Mouse (Mus musculus): Measurements from ENCODE around the gene Csf3r.
"Not testable (repeated sequence)": the region's sequence is repeated elsewhere in the genome, so short reads cannot be mapped to it uniquely, and the experiment has no call there.

Gene Csf3r

GRCm38 (mm10) chr4:126024303-126024900, at the start of gene Csf3r:
Gene Csf3r, plus strand, starts transcription at chr4:126024550.
- DNase-seq, result no peak

GRCm38 (mm10) chr4:125977768-125978167, 46.6 kb upstream of the Csf3r start:
- DNase-seq, result no peak

GRCm38 (mm10) chr4:125983279-125983678, 41.1 kb upstream of the Csf3r start:
- no peak for DNase-seq

- not testable (repeated sequence) for DNase-seq
These were observed 38.6 kb upstream of the Csf3r start for GRCm38 (mm10) chr4:125985703-125986102.

- no peak for DNase-seq
These were observed 37.3 kb upstream of the Csf3r start for GRCm38 (mm10) chr4:125987071-125987470.

DNA sequence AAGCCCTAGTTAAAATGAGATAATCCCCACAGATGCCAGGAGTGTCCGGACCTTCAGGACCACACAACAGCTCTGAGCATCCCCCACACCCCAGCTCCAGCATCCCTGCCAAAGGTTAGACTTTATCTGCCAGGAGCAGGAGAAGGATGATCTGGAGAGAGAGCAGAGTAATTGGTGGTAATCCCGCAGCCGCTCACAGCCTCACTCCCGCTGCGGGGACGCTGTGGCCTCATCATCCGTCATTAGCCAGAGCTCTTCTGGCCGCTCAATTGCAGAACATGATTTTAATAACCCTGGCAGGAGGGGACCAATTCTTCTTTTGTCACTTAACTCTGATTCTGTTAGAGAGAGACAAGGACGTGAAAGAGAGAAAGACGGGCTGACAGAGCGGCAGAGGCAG, 35.3 kb upstream of the Csf3r start:
- no peak for DNase-seq

DNA sequence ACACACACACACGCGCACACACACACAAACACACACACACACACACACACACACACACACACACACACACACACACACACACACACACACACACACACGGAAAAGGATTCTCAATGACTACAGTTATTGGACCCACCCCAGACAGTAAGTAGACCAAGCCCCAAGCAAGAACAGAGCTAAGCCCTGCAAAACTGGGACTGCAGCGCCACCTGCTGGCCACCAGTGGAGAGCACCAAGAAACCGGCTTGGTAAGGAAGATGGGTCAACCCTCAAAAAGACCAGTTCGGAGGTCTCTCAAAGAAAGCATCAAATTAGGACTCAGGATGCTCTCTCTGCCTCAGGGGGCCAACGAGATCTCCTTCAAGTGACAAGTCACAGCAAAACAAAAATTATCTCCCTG, 34.2 kb upstream of the Csf3r start:
- DNase-seq, result peak; percentile 13

DNA sequence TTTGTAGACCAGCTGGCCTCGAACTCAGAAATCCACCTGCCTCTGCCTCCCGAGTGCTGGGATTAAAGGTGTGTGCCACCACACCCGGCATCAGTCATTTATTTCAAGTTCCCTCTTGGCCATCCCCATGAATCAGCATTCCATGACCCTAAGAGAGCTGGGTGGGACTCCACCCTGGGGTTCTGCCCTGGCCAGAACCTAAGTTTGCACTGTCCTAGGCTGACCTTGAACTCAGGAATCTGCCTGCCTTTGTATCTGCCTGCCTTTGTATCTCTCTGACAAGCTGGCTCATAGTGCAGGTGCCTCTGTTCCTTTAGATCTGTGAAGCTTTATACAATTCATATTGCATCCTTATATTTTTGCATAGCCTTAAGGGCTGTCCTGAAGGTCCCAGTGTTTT, 32.1 kb upstream of the Csf3r start:
- DNase-seq, result no peak

DNA sequence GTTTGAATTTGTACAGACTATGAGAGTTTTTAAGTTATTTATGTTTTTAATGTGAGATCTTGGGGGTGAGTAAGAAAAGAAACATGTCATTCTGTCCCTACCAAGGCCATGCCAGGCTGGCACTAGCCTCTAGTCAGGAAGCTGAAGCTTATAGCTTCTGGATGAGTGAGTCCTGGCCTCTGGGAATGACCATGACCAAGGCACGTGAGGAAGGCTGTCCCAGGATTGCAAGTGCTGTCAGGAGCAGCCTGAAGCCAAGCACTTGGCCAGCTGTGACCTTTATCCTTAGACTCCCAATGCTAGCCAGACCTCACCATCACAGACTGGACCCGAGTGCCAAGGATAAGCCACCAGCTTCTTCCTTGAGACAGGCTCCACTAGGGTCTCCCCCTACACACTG, 31.4 kb upstream of the Csf3r start:
- DNase-seq, result no peak

DNA sequence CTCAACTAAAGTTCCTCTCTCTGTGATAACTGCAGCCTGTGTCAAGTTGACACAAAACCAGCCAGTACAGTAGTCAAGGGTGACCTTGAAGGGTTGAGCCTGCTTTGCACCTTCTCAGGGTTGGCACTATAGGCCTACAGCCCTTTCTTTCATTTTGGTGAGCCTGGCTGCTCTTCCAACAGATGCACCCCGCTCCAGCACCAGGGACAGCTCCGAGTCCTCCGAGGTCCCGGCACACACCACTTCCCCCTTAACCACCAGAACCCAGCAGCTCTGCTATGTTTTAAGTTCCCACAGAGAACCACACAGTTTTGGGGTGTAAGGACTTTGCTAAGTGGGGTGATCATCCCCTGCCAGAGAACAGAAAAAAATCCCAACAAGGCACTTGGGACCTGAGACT, 27.8 kb upstream of the Csf3r start:
- DNase-seq, result no peak

GRCm38 (mm10) chr4:125997826-125998225, 26.5 kb upstream of the Csf3r start:
- no peak for DNase-seq

DNA sequence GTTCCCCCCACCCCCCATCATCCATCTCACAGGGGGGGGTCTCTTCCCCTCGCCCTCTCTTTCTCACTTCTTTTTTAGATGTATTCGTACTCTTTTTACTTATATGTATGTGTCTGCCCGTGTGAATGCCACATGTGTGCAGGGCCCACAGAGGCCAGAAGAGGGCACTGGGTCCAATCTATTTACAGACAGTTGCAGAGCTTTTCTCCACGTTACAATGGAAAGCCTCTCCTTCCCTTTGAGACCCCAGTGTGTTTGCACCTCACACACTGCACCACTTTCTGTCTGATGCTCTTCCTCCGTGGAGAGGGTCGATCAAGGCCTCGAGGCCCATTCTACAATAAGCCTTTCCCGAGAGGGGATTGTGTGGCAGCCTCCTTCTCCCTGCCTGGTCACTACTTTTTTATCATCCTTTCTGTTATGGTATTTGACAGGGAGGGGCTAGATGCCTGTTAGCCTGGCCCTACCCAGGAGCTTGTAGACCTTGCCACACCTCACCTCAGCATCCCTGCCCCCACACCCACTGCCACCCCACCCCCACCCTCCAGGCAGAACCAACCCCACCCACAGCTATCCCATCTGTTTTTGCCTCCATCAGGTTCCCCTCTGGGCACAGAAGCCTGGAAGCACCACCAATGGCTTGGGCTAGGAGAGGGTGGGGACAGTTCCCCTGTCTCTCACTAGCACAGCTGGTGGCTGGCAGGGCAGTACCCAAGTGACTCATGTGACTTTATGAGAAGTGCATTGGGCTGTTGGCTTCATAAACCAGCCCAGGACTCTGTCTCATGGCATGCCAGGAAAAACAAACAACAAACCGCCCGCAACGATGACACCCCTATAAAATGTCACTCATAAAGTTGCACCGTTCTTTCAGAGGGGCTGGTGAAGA, 22.8 kb upstream of the Csf3r start:
- no peak for DNase-seq

GRCm38 (mm10) chr4:126017676-126018332, 6.5 kb upstream of the Csf3r start:
- no peak for DNase-seq

- DNase-seq, result no peak
These were observed 5.3 kb upstream of the Csf3r start for GRCm38 (mm10) chr4:126018966-126019538.

GRCm38 (mm10) chr4:126025801-126026200, 1.5 kb downstream of the Csf3r start:
- no peak for DNase-seq

GRCm38 (mm10) chr4:126027980-126028379, 3.6 kb downstream of the Csf3r start:
- no peak for DNase-seq

DNA sequence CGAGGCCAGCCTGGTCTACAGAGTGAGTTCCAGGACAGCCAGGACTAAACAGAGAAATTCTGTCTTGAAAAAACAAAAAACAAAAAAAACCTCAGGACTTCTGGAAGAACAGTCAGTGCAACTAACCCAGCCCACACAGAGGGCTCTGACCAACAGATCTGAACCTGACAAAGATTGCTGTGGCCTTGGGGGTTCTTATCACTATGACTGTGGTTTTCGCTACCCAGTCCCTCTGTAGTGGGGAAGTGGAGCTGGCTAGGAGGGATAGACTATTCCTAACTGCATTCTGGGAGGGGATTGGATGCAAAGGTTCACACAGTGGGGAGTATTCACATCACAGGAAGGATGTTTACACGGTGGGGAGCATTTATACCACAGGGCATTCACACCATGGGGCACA, 4.7 kb downstream of the Csf3r start:
- DNase-seq, result no peak

GRCm38 (mm10) chr4:126030705-126031104, 6.4 kb downstream of the Csf3r start:
- DNase-seq, result no peak

DNA sequence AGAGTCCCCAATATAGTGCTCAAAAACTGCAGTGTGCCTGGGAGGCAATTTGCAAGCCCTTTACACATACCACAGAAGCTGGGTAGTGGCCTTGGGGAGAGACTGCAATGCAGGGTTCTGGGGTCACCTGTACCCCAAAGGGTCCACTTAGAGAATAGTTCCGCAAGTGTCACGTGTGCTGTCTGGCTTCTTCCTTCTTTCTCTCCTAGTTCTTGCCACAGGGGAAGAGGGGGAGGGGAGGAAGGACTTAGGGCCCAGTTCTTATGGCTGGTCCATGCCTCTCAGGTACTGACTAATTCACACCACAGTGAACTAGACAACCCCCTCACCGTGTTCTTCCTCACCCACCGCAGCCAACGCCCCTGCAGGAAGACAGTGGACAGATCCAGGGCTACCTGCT, 11.1 kb downstream of the Csf3r start:
- DNase-seq, result no peak

DNA sequence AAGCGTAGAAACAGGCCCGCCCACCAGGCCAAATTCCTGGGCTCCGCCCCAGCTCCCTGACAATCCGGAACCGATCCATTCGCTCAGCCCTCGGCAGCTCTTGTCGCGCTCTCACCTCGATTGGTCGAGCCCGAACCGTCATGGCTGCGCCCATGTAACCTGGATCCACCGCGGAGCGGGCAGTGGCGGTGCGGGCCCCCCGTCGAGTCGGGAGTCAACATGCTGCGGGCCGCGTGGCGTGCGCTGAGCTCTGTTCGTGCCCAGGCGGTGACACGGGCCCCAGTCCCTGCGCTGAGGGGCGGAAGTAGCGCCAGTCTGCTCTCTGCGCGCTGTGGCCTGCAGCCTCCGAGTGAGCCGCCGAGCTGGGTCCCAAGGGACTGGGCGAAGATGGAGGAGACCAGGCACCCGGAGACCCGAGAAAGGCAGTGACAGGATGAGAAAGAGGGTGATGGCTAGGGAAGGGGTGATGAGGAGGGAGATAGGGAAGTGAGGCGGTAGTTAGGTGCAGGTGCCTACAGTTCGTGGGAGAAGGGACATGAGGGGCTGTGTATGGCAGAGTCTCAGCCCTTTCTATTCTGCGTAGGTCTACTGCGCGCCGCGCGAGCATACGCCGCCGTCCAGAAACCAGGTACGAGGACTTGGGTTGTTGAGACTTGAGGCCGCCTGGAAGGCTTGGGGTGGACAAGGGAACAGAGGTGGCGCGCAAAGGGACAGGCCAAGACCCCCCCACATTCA, 22.7 kb downstream of the Csf3r start, which contains the start of gene Mrps15:
Mrps15 (plus strand) TSS at position 75 of the 735 bp plus-strand sequence.
- peak; percentile 83 for DNase-seq

GRCm38 (mm10) chr4:126051617-126052016, 27.3 kb downstream of the Csf3r start:
- DNase-seq, result no peak

Data from cerebellum, adult 11-12 months (tissue).